Mouse (Mus musculus) layer of hippocampus, postnatal 25 days (tissue): ENCODE results near the gene Ess2. TPM values are rescaled to one million over a fixed set of nuclear protein-coding genes. Genes with fewer than 3 reads are reported as not detected.

ENCODE experiments used
- DNase-seq, 2 experiments: peaks; one replicate each; pipeline ENCODE4 v3.0.0; 2022; ENCODE audit warnings: mixed read lengths in 2 of 2, low spot score in 1 of 2; ENCODE audit errors: extremely low spot score in 1 of 2
- total RNA-seq, 2 experiments: library from RNA; stranded (reverse); gene quantifications; 2 replicates each; pipeline ENCODE4 v1.2.3; 2021

The Ess2 gene
- total RNA-seq, 2 experiments from 2014 or later: 26.3 to 32.1 TPM

- DNase-seq: no peak
These were observed 45.9 kb downstream of the Ess2 start for GRCm38 (mm10) chr16:17865293-17865692.

- DNase-seq: no peak
These were observed 52.6 kb downstream of the Ess2 start for GRCm38 (mm10) chr16:17858592-17858991.

GRCm38 (mm10) chr16:17857157-17857556 lies 54.0 kb downstream of the Ess2 start:
- no peak for DNase-seq

- no peak for DNase-seq
These were observed 57.9 kb downstream of the Ess2 start for GRCm38 (mm10) chr16:17853263-17853662.

GRCm38 (mm10) chr16:17851860-17852259 lies 59.3 kb downstream of the Ess2 start:
- DNase-seq: no peak

- DNase-seq: no peak
These were observed 59.8 kb downstream of the Ess2 start for GRCm38 (mm10) chr16:17851331-17851730.

Other genes starting within 250 kb of the Ess2 start
- gene Med15, start 178.5 kb downstream of the Ess2 start, total RNA-seq: 10 to 100 TPM; 62.7 to 82.2 TPM
- 100 to 1,000 TPM in 1 of 2 experiments, 10 to 100 TPM in 1; 97.3 to 103 TPM for gene Klhl22, start 151.7 kb downstream of the Ess2 start, total RNA-seq
- gene Scarf2, start 114.1 kb downstream of the Ess2 start, total RNA-seq: 1 to 10 TPM; 2.7 to 2.8 TPM
- 1 to 10 TPM; 3.6 to 3.7 TPM for gene B830017H08Rik, start 78.2 kb downstream of the Ess2 start, total RNA-seq
- gene Car15, start 73.0 kb downstream of the Ess2 start, total RNA-seq: 10 to 100 TPM; 12.9 to 13.5 TPM
- gene Gm20518, start 19.7 kb downstream of the Ess2 start, total RNA-seq: 1 to 10 TPM; 2.4 to 2.7 TPM
- gene Tssk1, start 17.1 kb downstream of the Ess2 start, total RNA-seq: under 1 TPM in 1 of 2 experiments, not detected in 1; 0.15 TPM
- gene Dgcr2, start 12.8 kb downstream of the Ess2 start, total RNA-seq: 100 to 1,000 TPM; 103 to 114 TPM
- gene Tssk2, start 12.7 kb downstream of the Ess2 start, total RNA-seq: not detected
- not detected for gene Gsc2, start 3.7 kb upstream of the Ess2 start, total RNA-seq
- gene Slc25a1, start 16.9 kb upstream of the Ess2 start, total RNA-seq: 10 to 100 TPM; 52.6 to 53.5 TPM
- not detected for gene Vpreb2, start 69.1 kb upstream of the Ess2 start, total RNA-seq
- 10 to 100 TPM; 76.0 to 85.6 TPM for gene Dgcr6, start 141.5 kb upstream of the Ess2 start, total RNA-seq
- 10 to 100 TPM; 37.2 to 38.6 TPM for gene Prodh, start 178.9 kb upstream of the Ess2 start, total RNA-seq
- gene Rtn4r, start 216.3 kb upstream of the Ess2 start, total RNA-seq: 100 to 1,000 TPM; 102 to 111 TPM